Mouse (Mus musculus): Measurements from ENCODE around the gene Rbfox1.

GRCm38 (mm10) chr16:6906001-6906400, 1020.8 kb downstream of the Rbfox1 start:
- no peak for TF ChIP-seq CTCF (IDR thresholded peaks at IDR 0.05; ENCODE audit: low read depth, low read length)
- no peak for TF ChIP-seq POLR2A (IDR thresholded peaks at IDR 0.05; ENCODE audit: borderline replicate concordance, low read depth, low read length)

Measured in bone marrow macrophage, adult 2 months (primary cell).